Mouse (Mus musculus): ENCODE measurements around the gene Vmn1r128. TPM values are rescaled to one million over a fixed set of nuclear protein-coding genes. Genes with fewer than 3 reads are reported as not detected.
"Not testable (repeated sequence)": the region's sequence is repeated elsewhere in the genome, so short reads cannot be mapped to it uniquely, and the experiment has no call there.

Vmn1r128 gene
- not detected in 2 replicates for polyA plus RNA-seq (2015; fragmentation: Nextera tagmentation; extraction: Ambion mirVana)

GRCm38 (mm10) chr7:21349073-21349472 lies at the start of gene Vmn1r128:
Vmn1r128 (plus strand) TSS chr7:21349373.
- not testable (repeated sequence) for DNase-seq (ENCODE audit: low spot score)

- not testable (repeated sequence) for DNase-seq (ENCODE audit: low spot score)
Observed at GRCm38 (mm10) chr7:21301367-21301766, 47.8 kb upstream of the Vmn1r128 start, which contains the start of gene Vmn1r126. Vmn1r126 (minus strand) TSS chr7:21301467.

GRCm38 (mm10) chr7:21319761-21320160 lies 29.4 kb upstream of the Vmn1r128 start, which contains the start of gene Vmn1r127:
Vmn1r127 (minus strand) TSS chr7:21319861.
- not testable (repeated sequence) for DNase-seq (ENCODE audit: low spot score)

GRCm38 (mm10) chr7:21361191-21361590 lies 12.0 kb downstream of the Vmn1r128 start, which contains the start of gene Vmn1r129:
Vmn1r129 (minus strand) TSS chr7:21361291.
- DNase-seq (ENCODE audit: low spot score) = not testable (repeated sequence)

Other genes starting within 250 kb of the Vmn1r128 start
- gene Vmn1r122, start 215.2 kb upstream of the Vmn1r128 start, polyA plus RNA-seq (2015; fragmentation: Nextera tagmentation; extraction: Ambion mirVana) = not detected in 2 replicates
- gene Vmn1r123, start 187.2 kb upstream of the Vmn1r128 start, polyA plus RNA-seq (2015; fragmentation: Nextera tagmentation; extraction: Ambion mirVana) = not detected in 2 replicates
- not detected in 2 replicates for gene Gm5157, start 158.9 kb upstream of the Vmn1r128 start, polyA plus RNA-seq (2015; fragmentation: Nextera tagmentation; extraction: Ambion mirVana)
- gene Vmn1r124, start 88.8 kb upstream of the Vmn1r128 start, polyA plus RNA-seq (2015; fragmentation: Nextera tagmentation; extraction: Ambion mirVana) = not detected in 2 replicates
- not detected in 2 replicates for gene Vmn1r125, start 77.2 kb upstream of the Vmn1r128 start, polyA plus RNA-seq (2015; fragmentation: Nextera tagmentation; extraction: Ambion mirVana)
- gene Vmn1r126, start 47.9 kb upstream of the Vmn1r128 start, polyA plus RNA-seq (2015; fragmentation: Nextera tagmentation; extraction: Ambion mirVana) = not detected in 2 replicates
- not detected in 2 replicates for gene Vmn1r127, start 29.5 kb upstream of the Vmn1r128 start, polyA plus RNA-seq (2015; fragmentation: Nextera tagmentation; extraction: Ambion mirVana)
- not detected in 2 replicates for gene Vmn1r129, start 11.9 kb downstream of the Vmn1r128 start, polyA plus RNA-seq (2015; fragmentation: Nextera tagmentation; extraction: Ambion mirVana)
- gene Gm6882, start 83.4 kb downstream of the Vmn1r128 start, polyA plus RNA-seq (2015; fragmentation: Nextera tagmentation; extraction: Ambion mirVana) = not detected in 2 replicates
- not detected in 2 replicates for gene Vmn1r130, start 162.4 kb downstream of the Vmn1r128 start, polyA plus RNA-seq (2015; fragmentation: Nextera tagmentation; extraction: Ambion mirVana)
- not detected in 2 replicates for gene Vmn1r131, start 196.7 kb downstream of the Vmn1r128 start, polyA plus RNA-seq (2015; fragmentation: Nextera tagmentation; extraction: Ambion mirVana)

Data from thymus, postnatal 0 days (tissue).